Mouse (Mus musculus) myocyte (in vitro differentiated cells): ENCODE measurements around the gene Unc93b1.

Experiments
- CEBPB ChIP-seq: IDR thresholded peaks from 2 replicates; pipeline ENCODE4 v1.6.1; 2011; ENCODE audit warnings: mild to moderate bottlenecking, moderate library complexity; ENCODE audit not compliant: poor library complexity, insufficient read depth, severe bottlenecking
- E2F4 ChIP-seq: IDR thresholded peaks from one replicate; pipeline ENCODE4 v1.6.1; 2011; ENCODE audit warnings: mild to moderate bottlenecking, control low read depth, moderate library complexity; ENCODE audit not compliant: insufficient read depth
- MAX ChIP-seq: IDR thresholded peaks from one replicate; pipeline ENCODE4 v1.6.1; 2011; ENCODE audit warnings: low read depth, mild to moderate bottlenecking, control low read depth
- MYOD1 ChIP-seq, 3 experiments: IDR thresholded peaks; one replicate each; pipeline ENCODE4 v1.6.1; 2011; ENCODE audit warnings: control low read depth in 2 of 3, low read depth in 2 of 3, mild to moderate bottlenecking in 2 of 3, moderate library complexity in 1 of 3; ENCODE audit not compliant: insufficient read length in 2 of 3, control insufficient read depth in 1 of 3
- POLR2A ChIP-seq: IDR thresholded peaks from one replicate; pipeline ENCODE4 v1.6.1; 2011; ENCODE audit warnings: low read depth, mild to moderate bottlenecking, control low read depth, moderate library complexity; ENCODE audit not compliant: insufficient read length
- POLR2AphosphoS2 ChIP-seq: IDR thresholded peaks from one replicate; pipeline ENCODE4 v1.6.1; 2011; ENCODE audit warnings: low read depth, control low read depth; ENCODE audit not compliant: insufficient read length
- REST ChIP-seq: IDR thresholded peaks from one replicate; pipeline ENCODE4 v1.6.1; 2011; ENCODE audit warnings: mild to moderate bottlenecking, control low read depth, moderate library complexity; ENCODE audit not compliant: insufficient read depth, insufficient read length
- TCF12 ChIP-seq: IDR thresholded peaks from one replicate; pipeline ENCODE4 v1.6.1; 2011; ENCODE audit warnings: mild to moderate bottlenecking, control low read depth; ENCODE audit not compliant: poor library complexity, insufficient read depth, severe bottlenecking
- USF1 ChIP-seq: IDR thresholded peaks from one replicate; pipeline ENCODE4 v1.6.1; 2011; ENCODE audit warnings: low read depth, mild to moderate bottlenecking, control low read depth, moderate library complexity

GRCm38 (mm10) chr19:3967258-3967657, 32.3 kb downstream of the Unc93b1 start:
- no peak for TF ChIP-seq POLR2A
- no peak for TF ChIP-seq POLR2AphosphoS2
- TF ChIP-seq USF1, result no peak
- TF ChIP-seq MYOD1 (IDR thresholded peaks at IDR 0.05; ENCODE audit: control insufficient read depth in 1 of 3, insufficient read length in 2 of 3, low read depth in 2 of 3), result no peak
- no peak for TF ChIP-seq TCF12
- TF ChIP-seq E2F4, result no peak
- TF ChIP-seq MAX, result no peak
- TF ChIP-seq CEBPB, result no peak
- TF ChIP-seq REST, result no peak
